Mouse (Mus musculus) heart, adult 2 months (tissue): ENCODE data around the gene Gpr3. TPM values are rescaled to one million over a fixed set of nuclear protein-coding genes. Genes with fewer than 3 reads are reported as not detected.

ENCODE experiments used
- DNase-seq, 2 experiments: peaks; one replicate each; pipeline ENCODE4 v3.0.0; 2021
- H3K27ac ChIP-seq: fragments of 200-600 bp; 2 replicates; pipeline ENCODE4 v1.8.1; 2022
- H3K27me3 ChIP-seq: fragments of 200-500 bp; 2 replicates; pipeline ENCODE4 v1.6.1; 2012; ENCODE audit warnings: mild to moderate bottlenecking, low read length, inconsistent platforms, mixed read lengths; ENCODE audit not compliant: control insufficient read depth, insufficient read depth
- H3K36me3 ChIP-seq: fragments of 200-500 bp; 2 replicates; pipeline ENCODE4 v1.6.1; 2012; ENCODE audit warnings: low read length, inconsistent platforms; ENCODE audit not compliant: control insufficient read depth, insufficient read depth
- H3K4me1 ChIP-seq: fragments of 200-500 bp; 2 replicates; pipeline ENCODE4 v1.6.1; 2011; ENCODE audit warnings: low read length; ENCODE audit not compliant: control insufficient read depth, insufficient read depth
- H3K4me3 ChIP-seq: fragments of 200-600 bp; 2 replicates; pipeline ENCODE4 v1.8.1; 2022
- H3K79me2 ChIP-seq: fragments of 200-500 bp; replicated peaks from 2 replicates; pipeline ENCODE4 v1.6.1; 2012; ENCODE audit warnings: mild to moderate bottlenecking, inconsistent platforms, low read length, moderate library complexity, mixed read lengths; ENCODE audit not compliant: control insufficient read depth, insufficient read depth
- H3K9ac ChIP-seq: fragments of 200-500 bp; 2 replicates; pipeline ENCODE4 v1.6.1; 2012; ENCODE audit warnings: low read depth, mild to moderate bottlenecking, control low read depth, inconsistent platforms, low read length, mixed read lengths
- CTCF ChIP-seq: fragments of 200-600 bp; IDR thresholded peaks from 2 replicates; pipeline ENCODE4 v1.8.1; 2022; ENCODE audit warnings: antibody characterized with exemption, mild to moderate bottlenecking, moderate library complexity
- EP300 ChIP-seq: fragments of 200-500 bp; IDR thresholded peaks from 2 replicates; pipeline ENCODE4 v1.6.1; 2011; ENCODE audit warnings: low read depth, low read length, control low read depth; ENCODE audit not compliant: insufficient read depth
- POLR2A ChIP-seq: fragments of 200-500 bp; IDR thresholded peaks from 2 replicates; pipeline ENCODE4 v1.6.1; 2011; ENCODE audit warnings: mild to moderate bottlenecking, low read depth, low read length, control low read depth; ENCODE audit not compliant: insufficient read depth
- WGBS: fragments of 180-500 bp; shearing (Covaris S2); methylation state at CpG from one replicate; pipeline ENCODE4 v1.1.7; 2018; 5-methylcytosine and 5-hydroxymethylcytosine counted together
- intact Hi-C: fragments of 180-260 bp; cut with DNase I; formaldehyde crosslinking; loops from one replicate; pipeline ENCODE4 v1.15.1; 2025
- long read RNA-seq: library from polyadenylated mRNA; stranded (forward); transcript quantifications from one replicate; pipeline ENCODE4 v2.0.0, GENCODE M21; 2021
- polyA plus RNA-seq: library from polyadenylated mRNA; depleted of rRNA; stranded (reverse); fragments of >200 nt; gene quantifications from 2 replicates; pipeline ENCODE4 v1.2.3, GENCODE M21; 2012; rRNA removed
- total RNA-seq, 2 experiments: library from RNA; stranded (reverse); gene quantifications; 2 replicates each; pipeline ENCODE4 v1.2.3; 2021

Gpr3 gene
- total RNA-seq (under 1 TPM in 1 of 2 experiments, not detected in 1; 0.11 TPM), polyA plus RNA-seq (0.15 and 0.37 TPM in 2 replicates)
- long read RNA-seq: 0 reads

- no peak for TF ChIP-seq EP300
- TF ChIP-seq POLR2A: no peak
- no peak for TF ChIP-seq CTCF
- intact Hi-C loops: loop anchor here (2.0 kb wide), 1 partner anchor 203 kb away; no protein-coding TSS in a partner anchor
- no peak for DNase-seq
- H3K79me2 ChIP-seq: no peaks in the 10 kb centered on the region
- peaks cover 5% of the 10 kb centered on the region for H3K4me1 ChIP-seq
- H3K4me3 ChIP-seq: peak within 1 kb of the TSS; percentile 61
- H3K9ac ChIP-seq: peak within 1 kb of the TSS; percentile 52
- H3K36me3 ChIP-seq: no peaks in the 10 kb centered on the region
- no peak within 1 kb of the TSS for H3K27ac ChIP-seq
- H3K27me3 ChIP-seq: no peaks in the 10 kb centered on the region
- 6% methylated on average over 52 of the region's 52 CpGs for WGBS
Measured at GRCm38 (mm10) chr4:133211751-133212561, at the start of gene Gpr3, which contains the start of gene Cd164l2. Gene Gpr3 (minus strand): TSS chr4:133212536. Gene Cd164l2 (plus strand): TSS chr4:133212131.

GRCm38 (mm10) chr4:133261641-133262374 lies 49.5 kb upstream of the Gpr3 start:
- H3K4me3 ChIP-seq: no peak overlapping the region
- H3K9ac ChIP-seq: no peak overlapping the region
- intact Hi-C loops: no loop called here
- no peaks in the 10 kb centered on the region for H3K79me2 ChIP-seq
- TF ChIP-seq CTCF (no peak), EP300 (no peak), POLR2A (no peak)
- no peaks in the 10 kb centered on the region for H3K27me3 ChIP-seq
- DNase-seq: no peak
- H3K4me1 ChIP-seq: peaks cover 3% of the 10 kb centered on the region
- H3K36me3 ChIP-seq: no peaks in the 10 kb centered on the region
- no peak overlapping the region for H3K27ac ChIP-seq
- WGBS: 61% methylated on average over 10 of the region's 10 CpGs

- H3K9ac ChIP-seq: no peak overlapping the region
- no peaks in the 10 kb centered on the region for H3K36me3 ChIP-seq
- H3K79me2 ChIP-seq: no peaks in the 10 kb centered on the region
- H3K4me3 ChIP-seq: no peak overlapping the region
- H3K27me3 ChIP-seq: no peaks in the 10 kb centered on the region
- DNase-seq: no peak
- H3K4me1 ChIP-seq: no peaks in the 10 kb centered on the region
- TF ChIP-seq CTCF: no peak
- TF ChIP-seq EP300: no peak
- no peak for TF ChIP-seq POLR2A
- WGBS: 86% methylated on average over 12 of the region's 12 CpGs
- H3K27ac ChIP-seq: no peak overlapping the region
- intact Hi-C loops: no loop called here
Measured at GRCm38 (mm10) chr4:133257798-133258408, 45.6 kb upstream of the Gpr3 start.

- WGBS: 50% methylated on average over 12 of the region's 12 CpGs
- H3K36me3 ChIP-seq: no peaks in the 10 kb centered on the region
- no peaks in the 10 kb centered on the region for H3K79me2 ChIP-seq
- H3K27ac ChIP-seq: no peak overlapping the region
- no peaks in the 10 kb centered on the region for H3K27me3 ChIP-seq
- intact Hi-C loops: no loop called here
- TF ChIP-seq EP300 (no peak), CTCF (no peak), POLR2A (no peak)
- no peaks in the 10 kb centered on the region for H3K4me1 ChIP-seq
- no peak overlapping the region for H3K4me3 ChIP-seq
- H3K9ac ChIP-seq: no peak overlapping the region
- no peak for DNase-seq
Measured at GRCm38 (mm10) chr4:133257230-133257629, 44.9 kb upstream of the Gpr3 start.

GRCm38 (mm10) chr4:133256820-133257219 lies 44.5 kb upstream of the Gpr3 start:
- H3K79me2 ChIP-seq: no peaks in the 10 kb centered on the region
- no peaks in the 10 kb centered on the region for H3K4me1 ChIP-seq
- WGBS: 34% methylated on average over 24 of the region's 24 CpGs
- TF ChIP-seq POLR2A (no peak), CTCF (no peak), EP300 (no peak)
- H3K27me3 ChIP-seq: no peaks in the 10 kb centered on the region
- H3K27ac ChIP-seq: no peak overlapping the region
- intact Hi-C loops: no loop called here
- no peaks in the 10 kb centered on the region for H3K36me3 ChIP-seq
- no peak overlapping the region for H3K9ac ChIP-seq
- no peak overlapping the region for H3K4me3 ChIP-seq
- DNase-seq: no peak
